Mouse (Mus musculus): Measurements from ENCODE around the gene Defb18. TPM values are rescaled to one million over a fixed set of nuclear protein-coding genes. Genes with fewer than 3 reads are reported as not detected.
"Not testable (repeated sequence)": the region's sequence is repeated elsewhere in the genome, so short reads cannot be mapped to it uniquely, and the experiment has no call there.

Defb18 gene
- total RNA-seq (2015; ENCODE audit: low replicate concordance) (not detected in 2 replicates), total RNA-seq (2017; ENCODE audit: low replicate concordance) (not detected in 2 replicates)

GRCm38 (mm10) chr1:18237343-18237742 is at the start of gene Defb18:
TSS of gene Defb18 (minus strand) at chr1:18237443.
- no peak for ATAC-seq (replicated peaks; ENCODE audit: low FRiP score, poor library complexity, severe bottlenecking)

- no peak for ATAC-seq (replicated peaks; ENCODE audit: low FRiP score, poor library complexity, severe bottlenecking)
These were observed 33.9 kb upstream of the Defb18 start for GRCm38 (mm10) chr1:18271095-18271494.

- ATAC-seq (replicated peaks; ENCODE audit: low FRiP score, poor library complexity, severe bottlenecking), result no peak
These were observed 31.6 kb upstream of the Defb18 start for GRCm38 (mm10) chr1:18268845-18269244.

- no peak for ATAC-seq (replicated peaks; ENCODE audit: low FRiP score, poor library complexity, severe bottlenecking)
These were observed 27.8 kb upstream of the Defb18 start, which contains the start of gene Defb41 for GRCm38 (mm10) chr1:18265038-18265437. TSS of gene Defb41 (minus strand) at chr1:18265138.

- ATAC-seq (replicated peaks; ENCODE audit: low FRiP score, poor library complexity, severe bottlenecking), result not testable (repeated sequence)
These were observed 8.7 kb upstream of the Defb18 start for GRCm38 (mm10) chr1:18245801-18246580.

- no peak for ATAC-seq (replicated peaks; ENCODE audit: low FRiP score, poor library complexity, severe bottlenecking)
These were observed 13.8 kb downstream of the Defb18 start for GRCm38 (mm10) chr1:18223385-18223945.

- no peak for ATAC-seq (replicated peaks; ENCODE audit: low FRiP score, poor library complexity, severe bottlenecking)
These were observed 45.5 kb downstream of the Defb18 start for GRCm38 (mm10) chr1:18191719-18192118.

- no peak for ATAC-seq (replicated peaks; ENCODE audit: low FRiP score, poor library complexity, severe bottlenecking)
These were observed 46.2 kb downstream of the Defb18 start for GRCm38 (mm10) chr1:18190714-18191712.

Other genes with a start within 250 kb of the Defb18 start
- gene Crisp4, start 91.5 kb downstream of the Defb18 start, total RNA-seq (2015; ENCODE audit: low replicate concordance), result not detected in 2 replicates
- not detected in 2 replicates for gene Crisp4, start 91.5 kb downstream of the Defb18 start, total RNA-seq (2017; ENCODE audit: low replicate concordance)
- gene Defb41, start 27.7 kb upstream of the Defb18 start, total RNA-seq (2015; ENCODE audit: low replicate concordance), result not detected in 2 replicates
- gene Defb41, start 27.7 kb upstream of the Defb18 start, total RNA-seq (2017; ENCODE audit: low replicate concordance), result not detected in 2 replicates